Mouse (Mus musculus) cerebellum, adult 18-20 months (tissue): ENCODE data around the gene Pim1.

Source experiments
- DNase-seq, 2 experiments: peaks; one replicate each; pipeline ENCODE4 v3.0.0; 2021

Gene Pim1

DNA sequence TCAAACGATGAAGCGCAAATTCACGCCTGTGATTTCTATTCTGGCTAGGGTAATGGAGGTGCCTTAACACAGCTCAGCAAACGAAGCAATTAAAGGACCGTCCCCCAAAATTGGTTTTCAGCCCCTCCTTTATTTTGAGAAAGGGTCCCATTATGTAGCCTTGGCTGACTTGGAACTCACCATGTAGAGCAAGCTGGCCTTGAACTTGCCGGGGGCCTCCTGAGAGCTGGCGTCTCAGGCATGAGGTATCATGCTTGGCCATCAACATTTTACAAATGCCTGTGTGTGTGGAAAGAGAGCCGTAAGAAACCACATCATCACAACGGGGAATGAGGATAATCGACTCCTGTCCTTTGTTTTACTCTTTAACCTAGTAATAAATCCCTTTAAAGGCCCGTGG, 23.5 kb upstream of the Pim1 start:
- no peak for DNase-seq

DNA sequence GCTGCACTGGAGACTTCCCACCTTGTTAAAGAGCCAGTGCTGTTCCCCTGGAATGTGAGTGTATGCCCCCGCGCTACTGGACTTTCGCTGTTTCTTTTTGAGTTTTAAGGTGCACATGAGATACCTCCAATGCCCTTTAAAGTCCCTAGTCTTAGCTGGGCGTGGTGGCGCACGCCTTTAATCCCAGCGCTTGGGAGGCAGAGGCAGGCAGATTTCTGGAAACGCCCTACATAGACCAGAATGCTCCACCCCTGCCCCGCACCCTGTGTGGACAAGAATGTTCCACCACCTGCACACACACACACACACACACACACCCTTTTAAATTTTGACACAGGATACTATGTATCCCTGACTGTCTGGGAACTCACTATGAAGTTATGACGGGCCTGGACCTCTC, 17.1 kb upstream of the Pim1 start:
- no peak for DNase-seq

DNA sequence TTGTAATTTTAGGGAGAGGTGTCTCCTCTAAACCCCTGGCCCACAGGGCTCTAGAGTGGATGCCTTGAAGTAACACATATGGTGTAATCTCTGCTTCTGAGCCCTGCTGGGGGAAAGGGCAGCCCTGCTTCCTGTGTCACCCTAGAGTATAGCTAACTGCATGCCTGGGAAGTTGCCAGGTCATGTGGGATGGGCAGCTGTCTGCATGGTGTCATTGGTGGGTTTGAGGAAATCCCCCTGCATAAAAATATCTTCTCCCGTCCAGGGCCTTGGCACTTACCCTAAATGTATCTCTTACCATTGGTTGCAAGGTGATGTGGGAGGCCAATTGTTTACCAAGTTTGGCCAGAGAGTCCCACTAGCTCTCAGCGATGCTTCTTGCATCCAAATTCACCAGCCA, 16.5 kb upstream of the Pim1 start:
- no peak for DNase-seq

DNA sequence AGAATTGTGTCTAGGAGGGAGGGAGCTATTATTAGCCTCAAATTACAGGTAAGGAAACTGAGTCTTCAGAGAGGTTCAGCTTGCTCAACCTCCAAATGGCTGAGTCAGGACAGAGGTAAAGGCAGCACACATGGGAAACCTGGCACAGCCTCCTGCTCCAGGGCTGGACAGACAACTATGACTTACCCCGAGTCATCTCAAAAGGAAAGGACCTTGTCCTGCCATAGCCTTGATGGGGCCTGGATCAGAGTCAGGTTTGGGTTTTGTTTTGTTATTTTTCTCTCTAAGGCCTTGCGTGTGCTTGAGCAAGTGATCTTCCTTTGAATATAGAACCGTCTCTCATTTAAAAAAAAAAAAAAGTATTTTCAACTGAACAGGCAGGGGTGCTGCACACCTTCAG, 15.4 kb upstream of the Pim1 start:
- no peak for DNase-seq

DNA sequence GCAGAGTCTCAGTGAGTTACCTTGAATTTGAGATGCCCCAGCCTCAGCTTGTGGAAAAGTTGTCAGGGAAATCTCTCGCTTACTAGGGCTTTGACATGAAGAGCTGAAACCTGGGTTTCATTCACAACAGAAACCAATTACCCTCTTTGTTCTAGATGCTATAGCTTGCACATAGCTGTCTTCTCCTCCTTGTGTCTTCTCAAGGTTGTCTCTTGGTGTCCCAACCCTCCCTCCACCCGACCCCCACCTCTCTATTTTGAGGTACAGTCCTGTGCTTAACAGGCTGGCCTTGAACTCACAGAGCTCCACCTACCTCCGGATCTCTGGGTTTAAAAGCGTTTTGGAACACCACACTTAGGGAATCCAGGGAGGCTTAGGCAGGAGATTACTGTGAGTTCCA, 14.1 kb upstream of the Pim1 start:
- no peak for DNase-seq

DNA sequence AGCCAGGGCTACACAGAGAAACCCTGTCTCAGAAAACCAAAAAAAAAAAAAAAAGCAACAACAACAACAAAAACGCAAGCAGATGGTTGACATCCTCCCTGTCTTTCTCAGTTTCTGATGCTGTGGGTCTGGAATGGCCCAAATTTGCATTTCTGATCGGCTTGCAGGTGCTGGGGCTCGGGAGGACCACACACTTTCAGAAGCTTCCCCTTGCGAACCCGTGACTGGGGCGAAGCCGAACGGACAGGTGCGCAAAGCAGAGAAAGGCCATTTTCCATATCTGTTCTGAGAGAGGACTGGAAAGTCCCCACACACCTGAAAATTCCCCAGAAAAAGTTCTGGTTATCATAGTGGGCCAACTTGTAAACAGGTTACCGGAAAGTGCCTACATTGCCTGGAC, 13.2 kb upstream of the Pim1 start:
- no peak for DNase-seq

DNA sequence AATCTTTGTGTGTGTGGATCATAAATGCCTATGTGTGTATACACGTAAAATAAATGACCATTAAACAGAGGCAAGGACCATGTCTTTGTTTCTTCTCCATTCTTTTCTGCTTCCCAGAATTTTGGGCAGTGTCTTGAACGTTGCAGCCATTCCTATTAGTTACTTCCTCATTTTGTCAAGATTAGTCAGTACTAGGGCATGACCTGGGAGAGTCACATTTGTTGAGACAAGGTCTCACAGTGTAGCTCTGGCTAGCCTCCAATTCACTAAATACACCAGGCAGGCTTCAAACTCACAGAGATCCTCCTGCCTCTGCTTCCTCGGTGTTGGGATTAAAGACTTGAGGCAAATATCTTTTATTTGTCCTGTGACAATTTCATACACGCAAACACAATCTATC, 12.3 kb upstream of the Pim1 start:
- no peak for DNase-seq

DNA sequence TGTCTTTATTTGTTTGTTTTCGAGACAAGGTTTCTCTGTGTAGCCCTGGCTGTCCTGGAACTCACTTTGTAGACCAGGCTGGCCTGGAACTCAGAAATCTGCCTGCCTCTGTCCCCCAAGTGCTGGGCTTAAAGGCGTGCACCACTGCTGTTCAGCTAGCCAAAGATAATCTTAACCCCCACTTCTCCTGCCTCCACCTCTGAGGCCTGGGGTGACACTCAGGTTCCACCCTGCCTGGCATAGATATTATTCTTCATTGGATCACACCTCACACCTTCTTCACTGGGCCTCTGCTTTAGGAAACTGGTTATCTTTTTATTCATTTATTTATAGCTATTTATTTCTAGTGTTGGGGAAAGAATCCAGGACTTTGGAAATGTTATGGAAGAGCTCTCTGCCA, 10.3 kb upstream of the Pim1 start:
- DNase-seq: no peak

DNA sequence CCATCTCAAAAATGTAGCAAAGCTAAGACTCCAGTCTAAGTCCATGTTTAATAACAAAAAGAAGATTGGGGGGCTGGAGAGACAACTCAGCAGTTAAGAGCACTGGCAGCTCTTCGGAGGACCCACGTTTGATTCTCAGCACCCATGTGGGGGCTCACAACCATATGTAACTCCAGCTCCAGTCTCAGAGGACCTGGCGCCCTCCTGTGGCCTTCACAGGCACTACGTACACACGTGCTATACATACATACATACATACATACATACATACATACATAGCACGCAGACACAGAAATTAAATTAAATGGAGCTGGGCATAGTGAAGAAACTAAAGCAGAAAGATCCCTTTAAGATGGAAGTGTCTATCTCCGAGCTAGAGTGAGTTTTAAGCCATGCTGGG, 7.9 kb upstream of the Pim1 start:
- no peak for DNase-seq

DNA sequence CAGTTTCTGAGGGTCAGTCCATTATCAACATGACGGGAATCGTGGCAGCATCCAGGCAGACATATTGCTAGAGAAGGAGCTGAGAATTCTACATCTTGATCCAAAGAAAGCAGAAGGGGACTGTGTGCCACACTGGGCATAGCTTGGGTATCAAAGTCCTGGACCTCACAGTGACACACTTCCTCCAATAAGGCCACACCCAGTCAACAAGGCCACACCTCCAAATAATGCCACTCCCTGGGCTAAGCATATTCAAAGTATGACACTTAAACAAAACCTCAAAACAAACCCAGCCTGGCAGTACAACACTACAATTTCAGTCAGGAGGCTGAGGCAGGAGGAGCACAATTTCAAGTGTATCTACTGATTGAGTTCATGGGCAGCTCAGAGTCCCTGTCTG, 7.3 kb upstream of the Pim1 start:
- no peak for DNase-seq

DNA sequence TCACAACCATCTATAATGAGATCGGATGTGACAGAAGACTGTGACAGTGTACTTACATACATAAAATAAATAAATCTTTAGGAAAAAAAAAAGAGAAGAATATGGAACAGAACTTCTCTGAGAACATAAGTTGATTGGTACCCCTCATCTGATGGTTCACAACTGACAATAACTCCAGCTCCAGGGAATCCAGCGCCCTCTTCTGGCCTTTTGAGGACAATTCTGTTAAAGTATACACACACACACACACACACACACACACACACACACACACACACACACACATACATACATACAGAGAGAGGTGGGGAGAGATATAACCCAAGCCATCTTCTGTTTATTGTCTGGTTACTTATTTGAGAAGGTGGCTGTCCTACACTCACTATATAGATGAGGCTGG, 6.1 kb upstream of the Pim1 start:
- DNase-seq: no peak

DNA sequence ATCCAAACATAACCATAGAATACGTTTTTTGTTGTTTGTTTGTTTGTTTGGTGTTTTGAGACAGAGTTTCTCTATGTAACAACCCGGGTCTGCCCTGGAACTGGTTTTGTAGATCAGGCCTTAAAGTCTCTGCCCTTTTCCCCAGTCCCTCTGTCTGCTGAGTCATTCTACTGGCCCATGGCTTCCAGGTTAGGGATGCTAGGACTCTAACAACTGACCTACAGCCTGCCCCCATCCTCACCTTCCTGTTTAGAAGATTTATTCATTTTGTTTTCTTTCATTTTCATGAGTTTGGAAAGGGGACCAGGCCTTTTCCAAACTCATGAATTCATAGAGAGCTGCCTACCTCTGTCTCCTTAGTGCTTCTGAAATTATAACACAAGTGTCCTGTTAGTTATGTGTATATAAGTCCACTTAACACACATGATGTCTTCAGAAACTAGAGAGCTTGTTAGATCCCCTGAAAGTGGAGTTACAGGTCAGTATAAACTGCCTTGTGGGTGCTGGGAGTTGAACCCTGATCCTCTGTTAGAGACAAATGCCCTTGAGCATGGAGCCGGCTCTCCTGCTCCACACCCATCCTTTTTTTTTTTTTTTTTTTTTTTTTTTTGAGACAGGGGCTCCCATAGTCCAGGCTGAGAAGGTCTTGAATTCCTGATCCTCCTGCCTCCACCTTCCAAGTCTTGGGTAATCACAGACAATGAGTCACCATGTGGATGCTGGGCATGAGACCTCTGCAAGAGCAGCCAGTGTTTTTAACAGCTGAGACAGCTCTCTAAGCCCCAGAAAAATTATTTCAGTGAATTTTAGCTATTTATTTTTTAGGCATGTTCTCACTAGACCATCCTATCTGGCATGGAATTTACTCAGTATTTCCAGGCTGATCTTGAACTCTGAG, 5.0 kb upstream of the Pim1 start:
- no peak for DNase-seq

DNA sequence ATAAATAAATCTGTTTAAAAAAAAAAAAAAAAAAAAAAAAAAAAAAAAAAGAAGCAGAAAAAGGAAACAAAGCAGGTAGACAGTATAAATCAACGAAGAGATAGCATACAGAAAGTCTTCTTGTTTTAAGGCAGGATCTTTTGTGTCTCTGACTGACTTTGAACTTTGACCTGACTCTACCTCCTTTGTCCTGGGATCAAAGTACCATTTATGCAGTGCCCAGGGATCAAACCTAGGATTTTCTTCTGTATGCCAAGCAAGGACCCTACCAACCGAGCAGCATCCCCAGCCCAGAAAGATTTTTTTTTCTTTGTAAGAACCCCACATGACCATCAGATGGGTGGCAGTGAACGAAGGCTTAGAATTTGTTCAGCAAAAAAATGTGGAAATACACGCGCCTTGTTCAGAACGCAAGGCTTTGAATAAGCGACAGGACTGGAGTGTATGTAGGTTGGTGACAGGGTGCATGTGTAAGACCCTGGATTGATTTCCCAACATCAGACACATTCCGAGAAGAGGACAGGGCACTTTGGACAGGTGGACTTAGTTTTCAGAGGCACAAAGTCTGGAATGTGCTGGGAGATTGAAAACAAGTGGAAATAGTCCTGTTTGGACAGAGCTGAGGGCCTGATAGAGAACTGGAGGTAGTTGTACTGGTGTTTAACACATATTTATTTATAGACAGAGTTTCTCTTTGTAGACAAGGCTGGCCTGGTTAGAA, 2.1 kb upstream of the Pim1 start:
- DNase-seq: no peak

DNA sequence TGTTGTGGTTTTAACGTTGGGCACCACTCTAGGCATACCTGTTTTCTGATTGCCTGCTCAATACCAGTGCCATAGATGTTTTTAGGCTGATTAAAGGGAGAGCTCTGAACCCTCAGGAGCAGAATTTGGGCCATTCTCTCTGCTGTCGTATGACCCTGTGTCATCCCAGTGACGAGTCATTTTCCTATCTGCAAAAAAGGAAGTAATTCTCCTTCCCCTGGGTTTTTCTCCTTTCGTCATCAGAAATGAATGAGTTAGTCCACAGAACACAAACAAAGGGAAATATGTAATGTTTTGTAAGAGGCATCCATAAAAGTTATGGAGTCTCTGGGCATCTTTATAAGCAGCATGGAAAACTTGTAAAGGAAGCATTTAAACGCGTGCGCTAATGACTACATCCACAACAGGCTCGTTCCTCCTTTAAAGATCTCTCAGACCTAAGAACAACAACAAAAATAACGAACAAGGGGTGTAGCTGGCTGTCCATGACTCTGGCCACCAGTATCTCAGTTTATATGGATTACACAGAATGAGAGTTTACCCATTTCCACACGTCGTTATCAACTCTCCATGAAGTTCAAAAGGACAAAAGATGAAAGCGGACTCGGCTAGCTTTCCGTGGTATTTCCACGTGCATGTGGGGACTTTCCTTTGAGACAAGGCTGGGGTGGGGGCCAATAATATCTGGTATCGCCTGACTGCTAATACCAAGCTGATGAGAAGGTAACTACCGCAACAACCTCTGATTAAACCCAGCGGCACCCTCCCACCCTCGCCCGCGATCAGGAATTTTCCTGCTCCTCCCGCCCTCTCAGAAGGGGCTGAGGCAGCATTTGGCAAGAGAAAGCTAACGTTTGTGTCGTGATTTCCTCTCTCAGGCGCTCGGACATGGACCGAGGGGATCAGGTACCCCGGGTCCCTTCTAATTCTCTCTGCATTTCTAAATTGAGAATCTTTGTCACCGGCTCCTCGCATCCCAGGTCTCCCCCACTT, 1.3 kb upstream of the Pim1 start:
- DNase-seq: peak in 1 of 2 experiments; percentile 27

DNA sequence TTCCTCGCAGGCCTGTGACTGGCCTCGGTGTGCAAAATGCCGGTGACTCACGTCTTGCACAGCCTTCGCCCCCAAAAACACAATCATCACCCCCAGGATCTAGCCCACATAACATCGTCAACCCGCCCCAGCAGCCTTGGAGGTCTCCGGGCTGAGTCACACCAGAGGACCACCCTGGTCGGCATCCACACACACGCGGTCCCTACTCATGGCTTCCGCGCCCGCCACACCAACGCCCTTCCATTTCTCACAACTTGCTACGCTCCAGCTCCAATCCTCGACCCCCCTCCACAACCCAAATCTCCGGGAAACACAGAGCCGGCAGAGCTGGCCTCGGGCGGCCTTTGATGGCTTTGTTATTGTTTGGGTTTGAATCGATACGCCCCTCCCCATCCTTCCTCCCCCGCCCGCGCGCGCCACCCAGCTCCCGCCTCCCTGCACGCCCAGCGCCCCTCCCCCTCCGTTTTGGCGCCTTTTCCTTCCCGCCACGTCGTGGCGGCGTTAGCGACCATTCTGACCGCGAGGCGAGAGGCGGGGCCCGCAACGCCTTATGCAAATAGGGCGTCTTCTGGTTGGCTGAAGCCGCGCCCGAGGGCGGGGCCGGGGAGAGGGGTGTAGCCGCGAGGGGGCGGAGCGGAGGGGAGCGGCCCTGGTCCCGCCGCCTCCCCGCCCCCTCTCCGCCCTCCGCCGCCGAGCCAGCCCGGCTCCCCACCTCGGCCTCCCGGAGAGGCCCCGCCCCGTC, 411 bp upstream of the Pim1 start:
- peak; percentile 98 to 99 for DNase-seq

DNA sequence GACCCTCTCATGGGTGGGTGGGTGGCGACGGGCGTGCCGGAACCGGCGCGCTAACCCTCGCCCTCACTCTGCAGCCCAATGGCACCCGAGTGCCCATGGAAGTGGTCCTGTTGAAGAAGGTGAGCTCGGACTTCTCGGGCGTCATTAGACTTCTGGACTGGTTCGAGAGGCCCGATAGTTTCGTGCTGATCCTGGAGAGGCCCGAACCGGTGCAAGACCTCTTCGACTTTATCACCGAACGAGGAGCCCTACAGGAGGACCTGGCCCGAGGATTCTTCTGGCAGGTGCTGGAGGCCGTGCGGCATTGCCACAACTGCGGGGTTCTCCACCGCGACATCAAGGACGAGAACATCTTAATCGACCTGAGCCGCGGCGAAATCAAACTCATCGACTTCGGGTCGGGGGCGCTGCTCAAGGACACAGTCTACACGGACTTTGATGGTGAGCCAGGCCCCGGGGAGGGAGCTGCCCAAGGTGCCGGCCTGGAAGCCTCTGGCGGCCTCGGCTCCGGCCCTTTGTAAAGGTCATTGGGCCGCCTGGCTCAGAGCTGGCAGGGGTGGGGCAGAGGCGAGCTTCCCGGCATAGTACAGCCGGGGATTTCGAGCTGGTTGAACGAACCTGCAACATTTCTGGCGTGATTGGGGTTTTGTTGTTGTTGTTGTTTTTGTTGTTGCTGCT, 1.2 kb downstream of the Pim1 start:
- DNase-seq: peak; percentile 65 to 72

DNA sequence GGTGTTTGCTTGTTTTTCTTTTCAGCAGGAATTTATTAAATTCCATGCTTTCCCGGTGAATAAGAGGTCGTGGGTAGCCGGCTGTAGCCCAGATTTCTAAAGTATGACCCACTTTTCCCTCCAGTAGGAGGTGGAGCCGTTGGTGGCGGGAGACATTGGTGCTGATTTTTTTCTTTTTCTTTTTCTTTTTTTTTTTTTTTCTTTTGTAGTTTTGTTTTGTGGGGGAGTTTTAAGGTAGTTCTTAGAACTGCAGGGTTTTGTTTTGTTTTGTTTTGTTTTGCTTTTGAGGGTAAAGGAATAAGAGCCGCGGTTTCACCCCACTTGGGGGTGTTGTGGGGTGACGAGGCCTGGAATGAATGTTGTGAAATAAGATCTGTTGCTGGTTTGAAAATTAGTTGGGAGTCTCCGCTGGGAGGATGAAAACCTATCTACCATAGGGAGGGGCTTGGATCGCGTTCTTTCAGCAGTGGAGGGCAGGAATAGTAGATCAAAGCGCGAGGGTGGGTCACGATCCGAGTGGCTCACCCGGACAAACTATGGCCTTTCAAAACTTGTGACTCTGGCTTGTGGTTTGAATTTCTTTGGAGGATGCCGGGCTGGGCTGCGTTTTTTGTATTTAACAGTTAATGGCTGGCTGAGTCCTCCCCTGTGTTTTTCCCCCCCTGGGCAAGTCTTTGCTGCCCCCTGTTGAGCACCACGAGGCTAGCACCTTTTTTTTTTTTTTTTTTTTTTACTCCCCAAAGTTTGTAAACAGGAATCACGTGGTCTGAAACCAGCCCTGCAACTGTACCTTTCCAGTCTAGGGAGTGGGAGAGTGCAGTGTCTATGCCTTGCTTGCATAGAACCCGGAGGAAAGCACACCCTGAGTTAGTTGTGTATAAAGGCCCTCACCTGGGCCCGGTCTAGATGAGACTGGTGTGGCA, 2.0 kb downstream of the Pim1 start:
- DNase-seq: peak; percentile 60 to 66

DNA sequence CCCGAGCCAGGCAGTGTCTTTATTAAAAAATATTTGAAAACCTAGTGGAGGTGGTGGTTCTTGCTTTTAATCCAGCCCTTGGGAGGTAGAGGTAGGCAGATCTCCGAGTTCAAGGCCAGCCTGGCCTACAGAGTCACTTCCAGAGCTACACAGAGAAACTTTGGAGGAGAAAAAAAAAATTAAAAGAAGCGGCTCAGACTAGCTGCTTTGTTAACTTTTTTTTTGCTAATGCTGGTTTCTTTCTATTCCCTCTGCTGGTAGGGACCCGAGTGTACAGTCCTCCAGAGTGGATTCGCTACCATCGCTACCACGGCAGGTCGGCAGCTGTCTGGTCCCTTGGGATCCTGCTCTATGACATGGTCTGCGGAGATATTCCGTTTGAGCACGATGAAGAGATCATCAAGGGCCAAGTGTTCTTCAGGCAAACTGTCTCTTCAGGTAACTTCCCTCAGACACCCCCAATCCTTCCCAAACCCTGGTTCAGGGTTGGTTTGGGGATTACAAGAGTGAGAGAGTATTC, 3.0 kb downstream of the Pim1 start:
- no peak for DNase-seq

DNA sequence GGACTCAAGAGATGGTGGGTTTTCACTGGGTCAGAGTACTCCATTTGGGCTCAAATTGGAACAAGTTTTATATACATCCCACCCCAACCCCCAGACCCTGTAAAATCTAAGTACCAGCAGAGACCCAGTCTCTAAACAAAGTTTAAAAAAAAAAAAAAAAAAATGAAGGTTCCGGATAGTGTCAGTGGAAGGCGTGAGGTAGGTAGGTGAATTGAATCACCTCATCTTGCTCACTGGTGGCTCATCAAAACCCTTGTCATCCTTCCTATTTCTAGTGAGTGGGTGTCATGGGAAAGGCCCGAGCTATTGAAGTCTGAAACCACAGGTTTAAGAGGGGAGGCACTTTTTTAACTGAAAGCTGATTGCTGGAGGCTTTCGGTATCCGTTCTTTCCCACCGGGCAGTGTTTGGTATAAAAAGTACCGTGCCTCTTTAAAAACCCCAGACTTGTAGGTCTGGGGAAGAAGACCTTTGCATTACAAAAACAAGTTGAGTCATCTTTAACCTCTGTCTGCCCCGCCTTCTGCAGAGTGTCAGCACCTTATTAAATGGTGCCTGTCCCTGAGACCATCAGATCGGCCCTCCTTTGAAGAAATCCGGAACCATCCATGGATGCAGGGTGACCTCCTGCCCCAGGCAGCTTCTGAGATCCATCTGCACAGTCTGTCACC, 3.6 kb downstream of the Pim1 start:
- DNase-seq: no peak

DNA sequence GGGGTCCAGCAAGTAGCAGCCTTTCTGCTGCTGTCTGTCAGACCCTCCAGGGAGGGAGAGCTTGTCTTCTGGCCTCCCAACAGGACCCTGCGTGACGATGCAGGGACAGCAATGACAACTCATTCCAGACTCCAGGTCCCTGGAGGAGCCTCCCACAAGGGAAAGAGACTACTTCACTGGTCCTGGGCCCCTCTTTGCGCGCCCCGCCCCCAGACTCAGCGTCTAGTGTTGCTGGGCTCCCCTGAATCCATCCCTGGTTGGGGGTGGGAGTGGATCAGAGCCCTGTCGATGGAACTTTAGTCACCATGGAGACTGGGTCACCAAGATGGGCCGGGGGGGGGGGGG, 4.2 kb downstream of the Pim1 start:
- no peak for DNase-seq
